Mouse (Mus musculus): ENCODE measurements around the gene Gzmk. TPM values are rescaled to one million over a fixed set of nuclear protein-coding genes. Genes with fewer than 3 reads are reported as not detected.
A peak's percentile ranks its signal among the peaks of the same experiment; 100 is the strongest.

Gene Gzmk
- 0.25 TPM in 1 of 2 replicates, not detected in the other for polyA plus RNA-seq (2014; fragmentation: Nextera tagmentation; extraction: Ambion mirVana)

- Histone ChIP-seq H3K36me3 (ENCODE audit: control insufficient read depth, insufficient read depth, low read length) (no peaks in the 10 kb centered on the region), H3K9me3 (ENCODE audit: control insufficient read depth, low read depth, low read length) (no peaks in the 10 kb centered on the region), H3K27ac (ENCODE audit: low read length) (no peak within 1 kb of the TSS), H3K4me3 (ENCODE audit: low read depth, low read length) (no peak within 1 kb of the TSS), H3K9ac (replicated peaks; ENCODE audit: low read depth, low read length) (no peak within 1 kb of the TSS), H3K4me1 (ENCODE audit: control insufficient read depth, insufficient read depth, low read length) (no peaks in the 10 kb centered on the region), H3K4me2 (replicated peaks; ENCODE audit: low read depth, low read length) (no peak within 1 kb of the TSS), H3K27me3 (ENCODE audit: control insufficient read depth, insufficient read depth, low read length) (no peaks in the 10 kb centered on the region)
- no peak for ATAC-seq (ENCODE audit: insufficient number of reproducible peaks, insufficient read depth, low FRiP score, low read depth)
- WGBS = 40% methylated on average over 7 of the region's 7 CpGs
These were observed at the start of gene Gzmk for GRCm38 (mm10) chr13:113225811-113226210. Gene Gzmk, minus strand, starts transcription at chr13:113225908.

- H3K4me1 ChIP-seq (ENCODE audit: control insufficient read depth, insufficient read depth, low read length) = no peaks in the 10 kb centered on the region
- WGBS = 87% methylated on average over 8 of the region's 8 CpGs
- no peaks in the 10 kb centered on the region for H3K9me3 ChIP-seq (ENCODE audit: control insufficient read depth, low read depth, low read length)
- H3K9ac ChIP-seq (replicated peaks; ENCODE audit: low read depth, low read length) = no peak overlapping the region
- no peak for ATAC-seq (ENCODE audit: insufficient number of reproducible peaks, insufficient read depth, low FRiP score, low read depth)
- no peaks in the 10 kb centered on the region for H3K36me3 ChIP-seq (ENCODE audit: control insufficient read depth, insufficient read depth, low read length)
- H3K4me2 ChIP-seq (replicated peaks; ENCODE audit: low read depth, low read length) = no peak overlapping the region
- H3K4me3 ChIP-seq (ENCODE audit: low read depth, low read length) = no peak overlapping the region
- H3K27ac ChIP-seq (ENCODE audit: low read length) = no peak overlapping the region
- H3K27me3 ChIP-seq (ENCODE audit: control insufficient read depth, insufficient read depth, low read length) = no peaks in the 10 kb centered on the region
These were observed 45.5 kb upstream of the Gzmk start for GRCm38 (mm10) chr13:113271189-113271588.

- H3K9me3 ChIP-seq (ENCODE audit: control insufficient read depth, low read depth, low read length) = no peaks in the 10 kb centered on the region
- H3K36me3 ChIP-seq (ENCODE audit: control insufficient read depth, insufficient read depth, low read length) = no peaks in the 10 kb centered on the region
- no peak overlapping the region for H3K4me3 ChIP-seq (ENCODE audit: low read depth, low read length)
- H3K4me2 ChIP-seq (replicated peaks; ENCODE audit: low read depth, low read length) = no peak overlapping the region
- no peaks in the 10 kb centered on the region for H3K4me1 ChIP-seq (ENCODE audit: control insufficient read depth, insufficient read depth, low read length)
- H3K9ac ChIP-seq (replicated peaks; ENCODE audit: low read depth, low read length) = no peak overlapping the region
- no peaks in the 10 kb centered on the region for H3K27me3 ChIP-seq (ENCODE audit: control insufficient read depth, insufficient read depth, low read length)
- H3K27ac ChIP-seq (ENCODE audit: low read length) = no peak overlapping the region
- peak; percentile 65; the same call in 1 of the 2 replicates for ATAC-seq (ENCODE audit: insufficient number of reproducible peaks, insufficient read depth, low FRiP score, low read depth)
- 57% methylated on average over 18 of the region's 18 CpGs for WGBS
These were observed 44.4 kb upstream of the Gzmk start for GRCm38 (mm10) chr13:113269777-113270776.

- H3K27me3 ChIP-seq (ENCODE audit: control insufficient read depth, insufficient read depth, low read length) = no peaks in the 10 kb centered on the region
- no peak overlapping the region for H3K9ac ChIP-seq (replicated peaks; ENCODE audit: low read depth, low read length)
- H3K4me2 ChIP-seq (replicated peaks; ENCODE audit: low read depth, low read length) = no peak overlapping the region
- no peaks in the 10 kb centered on the region for H3K9me3 ChIP-seq (ENCODE audit: control insufficient read depth, low read depth, low read length)
- ATAC-seq (ENCODE audit: insufficient number of reproducible peaks, insufficient read depth, low FRiP score, low read depth) = no peak
- H3K27ac ChIP-seq (ENCODE audit: low read length) = no peak overlapping the region
- H3K36me3 ChIP-seq (ENCODE audit: control insufficient read depth, insufficient read depth, low read length) = no peaks in the 10 kb centered on the region
- no peaks in the 10 kb centered on the region for H3K4me1 ChIP-seq (ENCODE audit: control insufficient read depth, insufficient read depth, low read length)
- H3K4me3 ChIP-seq (ENCODE audit: low read depth, low read length) = no peak overlapping the region
- 80% methylated on average over 3 of the region's 3 CpGs for WGBS
These were observed 41.5 kb upstream of the Gzmk start for GRCm38 (mm10) chr13:113267204-113267603.

GRCm38 (mm10) chr13:113266495-113266951, 40.8 kb upstream of the Gzmk start:
- Histone ChIP-seq H3K36me3 (ENCODE audit: control insufficient read depth, insufficient read depth, low read length) (no peaks in the 10 kb centered on the region), H3K4me2 (replicated peaks; ENCODE audit: low read depth, low read length) (no peak overlapping the region), H3K4me1 (ENCODE audit: control insufficient read depth, insufficient read depth, low read length) (no peaks in the 10 kb centered on the region), H3K27me3 (ENCODE audit: control insufficient read depth, insufficient read depth, low read length) (no peaks in the 10 kb centered on the region), H3K9ac (replicated peaks; ENCODE audit: low read depth, low read length) (no peak overlapping the region), H3K27ac (ENCODE audit: low read length) (no peak overlapping the region), H3K9me3 (ENCODE audit: control insufficient read depth, low read depth, low read length) (no peaks in the 10 kb centered on the region), H3K4me3 (ENCODE audit: low read depth, low read length) (no peak overlapping the region)
- ATAC-seq (ENCODE audit: insufficient number of reproducible peaks, insufficient read depth, low FRiP score, low read depth) = 0 out of 2 replicates have a peak, but pooled peaks have one; percentile 46
- WGBS = 29% methylated on average over 9 of the region's 9 CpGs

GRCm38 (mm10) chr13:113265257-113265656, 39.5 kb upstream of the Gzmk start:
- Histone ChIP-seq H3K27me3 (ENCODE audit: control insufficient read depth, insufficient read depth, low read length) (no peaks in the 10 kb centered on the region), H3K36me3 (ENCODE audit: control insufficient read depth, insufficient read depth, low read length) (no peaks in the 10 kb centered on the region), H3K9me3 (ENCODE audit: control insufficient read depth, low read depth, low read length) (no peaks in the 10 kb centered on the region), H3K4me3 (ENCODE audit: low read depth, low read length) (no peak overlapping the region), H3K27ac (ENCODE audit: low read length) (no peak overlapping the region), H3K4me1 (ENCODE audit: control insufficient read depth, insufficient read depth, low read length) (no peaks in the 10 kb centered on the region), H3K4me2 (replicated peaks; ENCODE audit: low read depth, low read length) (no peak overlapping the region), H3K9ac (replicated peaks; ENCODE audit: low read depth, low read length) (no peak overlapping the region)
- ATAC-seq (ENCODE audit: insufficient number of reproducible peaks, insufficient read depth, low FRiP score, low read depth) = no peak
- WGBS = 27% methylated on average over 13 of the region's 13 CpGs

- Histone ChIP-seq H3K9me3 (ENCODE audit: control insufficient read depth, low read depth, low read length) (no peaks in the 10 kb centered on the region), H3K4me1 (ENCODE audit: control insufficient read depth, insufficient read depth, low read length) (no peaks in the 10 kb centered on the region), H3K4me2 (replicated peaks; ENCODE audit: low read depth, low read length) (no peak overlapping the region), H3K36me3 (ENCODE audit: control insufficient read depth, insufficient read depth, low read length) (no peaks in the 10 kb centered on the region), H3K27ac (ENCODE audit: low read length) (no peak overlapping the region), H3K4me3 (ENCODE audit: low read depth, low read length) (no peak overlapping the region), H3K9ac (replicated peaks; ENCODE audit: low read depth, low read length) (no peak overlapping the region), H3K27me3 (ENCODE audit: control insufficient read depth, insufficient read depth, low read length) (no peaks in the 10 kb centered on the region)
- ATAC-seq (ENCODE audit: insufficient number of reproducible peaks, insufficient read depth, low FRiP score, low read depth) = no peak
- 60% methylated on average over 12 of the region's 12 CpGs for WGBS
These were observed 37.1 kb upstream of the Gzmk start for GRCm38 (mm10) chr13:113262822-113263221.

- Histone ChIP-seq H3K27ac (ENCODE audit: low read length) (no peak overlapping the region), H3K4me3 (ENCODE audit: low read depth, low read length) (no peak overlapping the region), H3K9ac (replicated peaks; ENCODE audit: low read depth, low read length) (no peak overlapping the region), H3K36me3 (ENCODE audit: control insufficient read depth, insufficient read depth, low read length) (no peaks in the 10 kb centered on the region), H3K4me1 (ENCODE audit: control insufficient read depth, insufficient read depth, low read length) (no peaks in the 10 kb centered on the region), H3K4me2 (replicated peaks; ENCODE audit: low read depth, low read length) (no peak overlapping the region), H3K9me3 (ENCODE audit: control insufficient read depth, low read depth, low read length) (no peaks in the 10 kb centered on the region), H3K27me3 (ENCODE audit: control insufficient read depth, insufficient read depth, low read length) (no peaks in the 10 kb centered on the region)
- no peak for ATAC-seq (ENCODE audit: insufficient number of reproducible peaks, insufficient read depth, low FRiP score, low read depth)
- WGBS = 87% methylated on average over 5 of the region's 5 CpGs
These were observed 33.5 kb upstream of the Gzmk start for GRCm38 (mm10) chr13:113259237-113259636.
